Mouse (Mus musculus) olfactory bulb, adult 2 months (tissue): ENCODE results near the gene Rft1.

ENCODE experiments used
- CTCF ChIP-seq: fragments of 200-500 bp; IDR thresholded peaks from 2 replicates; pipeline ENCODE4 v1.5.1; 2012; ENCODE audit warnings: low read depth, mild to moderate bottlenecking, low read length, moderate library complexity; ENCODE audit not compliant: insufficient read depth
- POLR2A ChIP-seq: fragments of 200-500 bp; IDR thresholded peaks from 2 replicates; pipeline ENCODE4 v1.6.1; 2012; ENCODE audit warnings: mild to moderate bottlenecking, low read depth, low read length, moderate library complexity; ENCODE audit not compliant: insufficient read depth

DNA sequence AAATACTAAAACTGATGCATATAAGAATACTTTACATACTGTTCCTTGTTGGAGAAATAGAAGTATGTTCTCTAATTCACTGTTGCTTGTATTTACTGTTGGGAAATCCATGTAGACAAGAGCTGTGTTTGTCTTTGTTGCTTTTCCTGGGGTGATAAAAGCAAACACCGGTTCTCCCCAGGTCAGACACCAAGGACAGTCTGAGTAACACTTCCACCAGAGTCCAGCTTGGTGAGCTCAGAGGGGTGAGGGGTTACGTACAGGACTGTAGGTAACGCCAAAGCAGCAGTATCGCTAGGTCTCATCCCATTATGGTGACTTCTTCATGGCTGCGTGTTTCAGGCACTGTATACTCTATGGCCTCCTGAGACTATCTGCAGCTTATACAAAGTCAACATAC lies 80.5 kb downstream of the Rft1 start:
- TF ChIP-seq POLR2A (no peak), CTCF (no peak)
